Mouse (Mus musculus): ENCODE measurements around the gene Cacnb1. TPM values are rescaled to one million over a fixed set of nuclear protein-coding genes. Genes with fewer than 3 reads are reported as not detected.

The Cacnb1 gene
- polyA plus RNA-seq, 1 experiment = 8.9 TPM

GRCm38 (mm10) chr11:97955146-97955902, 67.5 kb downstream of the Cacnb1 start:
- DNase-seq (ENCODE audit: low read depth in 1 of 2, low spot score in 2 of 2) = peak in 1 of 2 experiments; percentile 43
- peaks cover 10% of the 10 kb centered on the region; the same call in 1 of the 2 replicates for H3K4me1 ChIP-seq (ENCODE audit: control insufficient read depth, insufficient read depth, insufficient read length)
- no peak overlapping the region for H3K27ac ChIP-seq (ENCODE audit: insufficient read depth, low read length)
- WGBS = 53% methylated on average over 9 of the region's 9 CpGs
- H3K4me3 ChIP-seq (ENCODE audit: extremely low read depth, insufficient read depth, insufficient read length) = no peak overlapping the region
- TF ChIP-seq CTCF (IDR thresholded peaks at IDR 0.05; ENCODE audit: extremely low read depth, insufficient read depth, insufficient read length, insufficient replicate concordance) (no peak), POLR2A (IDR thresholded peaks at IDR 0.05; ENCODE audit: low read depth, low read length) (no peak)
- no peaks in the 10 kb centered on the region for H3K36me3 ChIP-seq (ENCODE audit: control insufficient read depth, insufficient read depth, low read length)
- no peaks in the 10 kb centered on the region for H3K27me3 ChIP-seq (ENCODE audit: control insufficient read depth, insufficient read depth, low read length)

GRCm38 (mm10) chr11:97954469-97955141, 68.2 kb downstream of the Cacnb1 start:
- Histone ChIP-seq H3K27me3 (ENCODE audit: control insufficient read depth, insufficient read depth, low read length) (no peaks in the 10 kb centered on the region), H3K4me3 (ENCODE audit: extremely low read depth, insufficient read depth, insufficient read length) (no peak overlapping the region), H3K27ac (ENCODE audit: insufficient read depth, low read length) (peak overlapping the region; percentile 9; the same call in 1 of the 2 replicates), H3K4me1 (ENCODE audit: control insufficient read depth, insufficient read depth, insufficient read length) (peaks cover 10% of the 10 kb centered on the region; the same call in 1 of the 2 replicates), H3K36me3 (ENCODE audit: control insufficient read depth, insufficient read depth, low read length) (no peaks in the 10 kb centered on the region)
- TF ChIP-seq POLR2A (IDR thresholded peaks at IDR 0.05; ENCODE audit: low read depth, low read length) (no peak), CTCF (IDR thresholded peaks at IDR 0.05; ENCODE audit: extremely low read depth, insufficient read depth, insufficient read length, insufficient replicate concordance) (no peak)
- DNase-seq (ENCODE audit: low read depth in 1 of 2, low spot score in 2 of 2) = no peak
- 52% methylated on average over 14 of the region's 14 CpGs for WGBS

- peak in 1 of 2 experiments; percentile 8 for DNase-seq (ENCODE audit: low read depth in 1 of 2, low spot score in 2 of 2)
- Histone ChIP-seq H3K27me3 (ENCODE audit: control insufficient read depth, insufficient read depth, low read length) (no peaks in the 10 kb centered on the region), H3K4me1 (ENCODE audit: control insufficient read depth, insufficient read depth, insufficient read length) (peaks cover 9% of the 10 kb centered on the region; the same call in 1 of the 2 replicates), H3K4me3 (ENCODE audit: extremely low read depth, insufficient read depth, insufficient read length) (no peak overlapping the region), H3K27ac (ENCODE audit: insufficient read depth, low read length) (no peak overlapping the region), H3K36me3 (ENCODE audit: control insufficient read depth, insufficient read depth, low read length) (no peaks in the 10 kb centered on the region)
- TF ChIP-seq POLR2A (IDR thresholded peaks at IDR 0.05; ENCODE audit: low read depth, low read length) (no peak), CTCF (IDR thresholded peaks at IDR 0.05; ENCODE audit: extremely low read depth, insufficient read depth, insufficient read length, insufficient replicate concordance) (no peak)
- 80% methylated on average over 6 of the region's 6 CpGs for WGBS
Observed at GRCm38 (mm10) chr11:97953939-97954275, 68.9 kb downstream of the Cacnb1 start.

- DNase-seq (ENCODE audit: low read depth in 1 of 2, low spot score in 2 of 2) = no peak
- peaks cover 5% of the 10 kb centered on the region; the same call in 1 of the 2 replicates for H3K4me1 ChIP-seq (ENCODE audit: control insufficient read depth, insufficient read depth, insufficient read length)
- TF ChIP-seq POLR2A (IDR thresholded peaks at IDR 0.05; ENCODE audit: low read depth, low read length) (no peak), CTCF (IDR thresholded peaks at IDR 0.05; ENCODE audit: extremely low read depth, insufficient read depth, insufficient read length, insufficient replicate concordance) (no peak)
- H3K4me3 ChIP-seq (ENCODE audit: extremely low read depth, insufficient read depth, insufficient read length) = no peak overlapping the region
- 77% methylated on average over 16 of the region's 16 CpGs for WGBS
- H3K27ac ChIP-seq (ENCODE audit: insufficient read depth, low read length) = no peak overlapping the region
- no peaks in the 10 kb centered on the region for H3K36me3 ChIP-seq (ENCODE audit: control insufficient read depth, insufficient read depth, low read length)
- no peaks in the 10 kb centered on the region for H3K27me3 ChIP-seq (ENCODE audit: control insufficient read depth, insufficient read depth, low read length)
Observed at GRCm38 (mm10) chr11:97953179-97953938, 69.5 kb downstream of the Cacnb1 start.

- peaks cover 5% of the 10 kb centered on the region; the same call in 1 of the 2 replicates for H3K4me1 ChIP-seq (ENCODE audit: control insufficient read depth, insufficient read depth, insufficient read length)
- H3K36me3 ChIP-seq (ENCODE audit: control insufficient read depth, insufficient read depth, low read length) = no peaks in the 10 kb centered on the region
- TF ChIP-seq CTCF (IDR thresholded peaks at IDR 0.05; ENCODE audit: extremely low read depth, insufficient read depth, insufficient read length, insufficient replicate concordance) (no peak), POLR2A (IDR thresholded peaks at IDR 0.05; ENCODE audit: low read depth, low read length) (no peak)
- no peak for DNase-seq (ENCODE audit: low read depth in 1 of 2, low spot score in 2 of 2)
- H3K27ac ChIP-seq (ENCODE audit: insufficient read depth, low read length) = no peak overlapping the region
- H3K27me3 ChIP-seq (ENCODE audit: control insufficient read depth, insufficient read depth, low read length) = no peaks in the 10 kb centered on the region
- no peak overlapping the region for H3K4me3 ChIP-seq (ENCODE audit: extremely low read depth, insufficient read depth, insufficient read length)
- WGBS = 86% methylated on average over 1 of the region's 1 CpGs
Observed at GRCm38 (mm10) chr11:97952367-97953006, 70.3 kb downstream of the Cacnb1 start.

Other genes starting within 250 kb of the Cacnb1 start
- not detected in 2 replicates for gene 1700001P01Rik, start 247.1 kb downstream of the Cacnb1 start, polyA plus RNA-seq (2012; rRNA removed)
- gene Rpl23, start 240.6 kb downstream of the Cacnb1 start, polyA plus RNA-seq (2012; rRNA removed) = 96.9 and 98.1 TPM in 2 replicates
- 69.4 and 75.2 TPM in 2 replicates for gene Lasp1, start 224.0 kb downstream of the Cacnb1 start, polyA plus RNA-seq (2012; rRNA removed)
- 1.8 and 3.1 TPM in 2 replicates for gene B230217C12Rik, start 182.3 kb downstream of the Cacnb1 start, polyA plus RNA-seq (2012; rRNA removed)
- gene Fbxo47, start 138.9 kb downstream of the Cacnb1 start, polyA plus RNA-seq (2012; rRNA removed) = 0.20 and 0.22 TPM in 2 replicates
- 9.0 and 9.7 TPM in 2 replicates for gene Plxdc1, start 36.6 kb downstream of the Cacnb1 start, polyA plus RNA-seq (2012; rRNA removed)
- gene Arl5c, start 26.9 kb downstream of the Cacnb1 start, polyA plus RNA-seq (2012; rRNA removed) = 24.6 and 28.9 TPM in 2 replicates
- gene Rpl19, start 3.7 kb upstream of the Cacnb1 start, polyA plus RNA-seq (2012; rRNA removed) = 555 and 724 TPM in 2 replicates
- gene Stac2, start 30.4 kb upstream of the Cacnb1 start, polyA plus RNA-seq (2012; rRNA removed) = 6.3 and 6.6 TPM in 2 replicates
- 15.4 and 17.6 TPM in 2 replicates for gene Fbxl20, start 127.4 kb upstream of the Cacnb1 start, polyA plus RNA-seq (2012; rRNA removed)
- 8.8 and 9.2 TPM in 2 replicates for gene Med1, start 170.3 kb upstream of the Cacnb1 start, polyA plus RNA-seq (2012; rRNA removed)
- 12.4 and 12.7 TPM in 2 replicates for gene Cdk12, start 180.0 kb upstream of the Cacnb1 start, polyA plus RNA-seq (2012; rRNA removed)

Data from spleen, adult 2 months (tissue).